16 mouse cellular contexts compared by ENCODE assay signal in genomic region chr1:165789963-165790362, GRCm38 (mm10). TPM values are rescaled to one million over a fixed set of nuclear protein-coding genes. Genes with fewer than 3 reads are reported as not detected.
DNase-seq lines count a peak whose midpoint lies in the region; ATAC-seq and TF ChIP-seq lines count a peak whose summit lies in the region.
"Had no signal": no experiment of that assay in that cellular context is flagged by ENCODE, and none has a peak within 500 bp of the region (broad histone marks: within the 10 kb centered on the region; RNA-seq: fewer than 3 reads in every experiment).

No protein-coding gene starts in this region.

- no peaks in the 10 kb centered on the region for H3K9me3 ChIP-seq in intestine, embryonic 15.5 days
- H3K9me3 ChIP-seq: forebrain, embryonic 13.5 days; hindbrain, embryonic 13.5 days; limb, embryonic 13.5 days; liver, embryonic 15.5 days had no signal

- no peak for TF ChIP-seq POLR2A in thymus, adult 2 months (IDR thresholded peaks at IDR 0.05; ENCODE audit: control insufficient read depth, extremely low read depth, insufficient read depth, low read length, poor library complexity)
- TF ChIP-seq POLR2A in small intestine, adult 2 months (IDR thresholded peaks at IDR 0.05; ENCODE audit: low read depth, low read length) = no peak

- no peak overlapping the region for H3K9ac ChIP-seq in intestine, embryonic 15.5 days
- H3K9ac ChIP-seq: forebrain, embryonic 13.5 days; hindbrain, embryonic 13.5 days; limb, embryonic 13.5 days; liver, embryonic 15.5 days had no signal

- peaks cover 12% of the 10 kb centered on the region; the same call in 1 of the 2 replicates for H3K36me3 ChIP-seq in thymus, adult 2 months (ENCODE audit: control insufficient read depth, insufficient read depth, low read length)
- H3K36me3 ChIP-seq in intestine, embryonic 15.5 days = no peaks in the 10 kb centered on the region
- H3K36me3 ChIP-seq in small intestine, adult 2 months (ENCODE audit: control insufficient read depth, insufficient read depth, low read length) = no peaks in the 10 kb centered on the region
- H3K36me3 ChIP-seq: hindbrain, embryonic 13.5 days; limb, embryonic 13.5 days; liver, embryonic 15.5 days had no signal

- peaks cover 33% of the 10 kb centered on the region for H3K4me1 ChIP-seq in thymus, adult 2 months (replicated peaks; ENCODE audit: control insufficient read depth, insufficient read depth, low read length)
- H3K4me1 ChIP-seq in intestine, embryonic 15.5 days (replicated peaks) = no peaks in the 10 kb centered on the region
- H3K4me1 ChIP-seq in small intestine, adult 2 months (ENCODE audit: control insufficient read depth, insufficient read depth, insufficient read length, low read length) = no peaks in the 10 kb centered on the region
- H3K4me1 ChIP-seq: liver, embryonic 15.5 days had no signal

- peak overlapping the region; percentile 95 for H3K27ac ChIP-seq in thymus, adult 2 months (ENCODE audit: control insufficient read depth, insufficient read depth, low read length)
- no peak overlapping the region for H3K27ac ChIP-seq in intestine, embryonic 15.5 days
- no peak overlapping the region for H3K27ac ChIP-seq in small intestine, adult 2 months (ENCODE audit: insufficient read depth, low read depth, low read length)
- H3K27ac ChIP-seq: forebrain, embryonic 13.5 days; hindbrain, embryonic 13.5 days; limb, embryonic 13.5 days; liver, embryonic 15.5 days had no signal

- H3K27me3 ChIP-seq in thymus, adult 2 months (ENCODE audit: control insufficient read depth, insufficient read depth, low read length) = no peaks in the 10 kb centered on the region
- no peaks in the 10 kb centered on the region for H3K27me3 ChIP-seq in intestine, embryonic 15.5 days (replicated peaks)
- no peaks in the 10 kb centered on the region for H3K27me3 ChIP-seq in small intestine, adult 2 months (ENCODE audit: control insufficient read depth, insufficient read depth, low read length)
- H3K27me3 ChIP-seq: forebrain, embryonic 13.5 days; liver, embryonic 15.5 days had no signal

- 39% methylated on average over 6 of the region's 6 CpGs for WGBS in thymus, adult 2 months
- WGBS in intestine, embryonic 15.5 days = 82% methylated on average over 6 of the region's 6 CpGs
- WGBS in small intestine, adult 2 months = 79% methylated on average over 6 of the region's 6 CpGs

- TF ChIP-seq CTCF in thymus, adult 2 months (IDR thresholded peaks at IDR 0.05; ENCODE audit: borderline replicate concordance, control insufficient read depth, extremely low read depth, insufficient read depth, low read length, poor library complexity) = no peak
- TF ChIP-seq CTCF in small intestine, adult 2 months (IDR thresholded peaks at IDR 0.05; ENCODE audit: extremely low read depth, insufficient read length, insufficient replicate concordance, low read depth, low read length) = no peak

- ATAC-seq in intestine, embryonic 15.5 days = peak; percentile 73
- ATAC-seq: forebrain, embryonic 13.5 days had no signal

- no peak for DNase-seq in thymus, adult 2 months
- no peak for DNase-seq in thymus, adult 18-20 months
- DNase-seq in thymus, postnatal 4 days = peak; percentile 55
- DNase-seq in adrenal gland, adult 2 months = no peak
- DNase-seq in layer of hippocampus, postnatal 36 days = no peak
- DNase-seq in urinary bladder, postnatal 36 days (ENCODE audit: low spot score in 2 of 2) = no peak
- DNase-seq: cerebellum, adult 18-20 months; kidney, adult 2 months; midbrain, embryonic 14.5 days had no signal

- H3K4me3 ChIP-seq in thymus, adult 2 months (ENCODE audit: control insufficient read depth, insufficient read depth, low read length) = peak overlapping the region; percentile 75
- H3K4me3 ChIP-seq in intestine, embryonic 15.5 days (replicated peaks) = no peak overlapping the region
- peak overlapping the region; percentile 15; the same call in 1 of the 2 replicates for H3K4me3 ChIP-seq in small intestine, adult 2 months (ENCODE audit: low read depth, low read length)
- H3K4me3 ChIP-seq: forebrain, embryonic 13.5 days; hindbrain, embryonic 13.5 days; limb, embryonic 13.5 days; liver, embryonic 15.5 days had no signal

- H3K4me2 ChIP-seq in intestine, embryonic 15.5 days (replicated peaks) = no peak overlapping the region
- H3K4me2 ChIP-seq: forebrain, embryonic 13.5 days; hindbrain, embryonic 13.5 days; limb, embryonic 13.5 days; liver, embryonic 15.5 days had no signal

RNA-seq across cellular contexts. Expression of gene Cd247, which starts 1.5 kb away (rescaled TPM):
- polyA plus RNA-seq in thymus, adult 2 months (2012; rRNA removed) = 559 and 663 TPM in 2 replicates
- polyA plus RNA-seq in intestine, embryonic 15.5 days (2015; fragmentation: Nextera tagmentation; extraction: Ambion mirVana) = 0.33 and 0.39 TPM in 2 replicates
- 2.2 and 4.8 TPM in 2 replicates for polyA plus RNA-seq in small intestine, adult 2 months (2012; rRNA removed)
- under 1 TPM; 0.35 to 0.45 TPM for total RNA-seq in adrenal gland, adult 2 months (2021)
- polyA plus RNA-seq in adrenal gland, adult 2 months (2012; rRNA removed) = 1.2 and 1.9 TPM in 2 replicates
- total RNA-seq in layer of hippocampus, postnatal 36 days (2021) = not detected
- total RNA-seq: left cerebral cortex, adult 18-20 months had no signal

RNA-seq across cellular contexts. Expression of gene Creg1, which starts 26.4 kb away (rescaled TPM):
- 37.5 and 43.2 TPM in 2 replicates for polyA plus RNA-seq in thymus, adult 2 months (2012; rRNA removed)
- 101 and 124 TPM in 2 replicates for polyA plus RNA-seq in intestine, embryonic 15.5 days (2015; fragmentation: Nextera tagmentation; extraction: Ambion mirVana)
- polyA plus RNA-seq in small intestine, adult 2 months (2012; rRNA removed) = 29.4 and 48.2 TPM in 2 replicates
- total RNA-seq in adrenal gland, adult 2 months (2021) = 100 to 1,000 TPM in 1 of 2 experiments, 10 to 100 TPM in 1; 66.0 to 104 TPM
- polyA plus RNA-seq in adrenal gland, adult 2 months (2012; rRNA removed) = 76.1 and 88.4 TPM in 2 replicates
- total RNA-seq in layer of hippocampus, postnatal 36 days (2021) = 10 to 100 TPM; 21.3 to 35.2 TPM

Comparison
In these comparisons a context has a peak if more than half of its experiments do, and no peak if none do; other contexts are left out.
1. RNA of gene Cd247, which starts 1.5 kb away (polyA plus RNA-seq): 559 to 663 TPM in thymus, adult 2 months; 2.2 to 4.8 TPM in small intestine, adult 2 months, 1.2 to 1.9 TPM in adrenal gland, adult 2 months and 0.33 to 0.39 TPM in intestine, embryonic 15.5 days; every median in the first group is over 10 times any median in the second.